Mouse (Mus musculus) right cerebral cortex, postnatal 25 days (tissue): ENCODE data around the gene Sun1.

Source experiments
- DNase-seq: peaks from one replicate; pipeline ENCODE4 v3.0.0; 2022

The Sun1 gene

DNA sequence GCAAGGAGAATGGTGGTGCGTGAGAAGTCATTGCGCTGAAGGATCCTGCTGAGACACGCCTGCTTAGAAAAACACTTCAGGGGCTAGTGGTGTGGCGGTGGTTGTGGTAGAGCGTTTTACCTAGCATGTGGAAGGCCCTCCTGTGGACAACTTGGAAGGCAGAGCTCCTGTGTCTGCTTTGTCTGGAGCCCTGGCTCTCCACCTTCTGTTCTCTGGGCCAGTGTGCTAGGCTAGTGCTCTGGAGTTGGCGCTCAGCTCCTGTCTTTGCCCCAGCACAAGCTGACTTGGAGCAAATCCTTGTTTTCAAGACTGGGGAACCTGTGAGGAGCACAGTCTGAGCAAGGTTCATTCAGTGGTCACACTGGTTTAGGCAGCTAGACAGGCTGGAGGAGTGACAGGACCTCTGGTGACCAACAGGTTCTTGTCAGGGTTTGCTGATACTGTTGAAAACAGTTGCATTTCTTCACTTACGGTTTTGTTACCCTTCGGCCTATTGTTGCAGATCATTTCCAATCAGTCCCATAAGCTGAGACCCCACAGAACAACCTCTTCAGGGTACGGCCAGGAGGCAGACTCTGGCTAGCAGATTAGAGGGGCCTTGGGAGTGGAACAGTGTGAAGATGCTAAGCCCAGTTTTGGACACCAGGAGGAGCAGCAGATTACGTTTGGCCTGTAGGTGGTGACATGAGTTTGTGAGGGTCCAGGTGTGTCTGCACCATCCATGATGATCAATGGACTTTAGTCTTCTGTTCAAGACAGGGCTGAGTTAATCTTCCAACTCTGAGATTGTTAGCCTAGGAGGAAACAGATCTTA is 8.6 kb downstream of the Sun1 start:
- DNase-seq = no peak

DNA sequence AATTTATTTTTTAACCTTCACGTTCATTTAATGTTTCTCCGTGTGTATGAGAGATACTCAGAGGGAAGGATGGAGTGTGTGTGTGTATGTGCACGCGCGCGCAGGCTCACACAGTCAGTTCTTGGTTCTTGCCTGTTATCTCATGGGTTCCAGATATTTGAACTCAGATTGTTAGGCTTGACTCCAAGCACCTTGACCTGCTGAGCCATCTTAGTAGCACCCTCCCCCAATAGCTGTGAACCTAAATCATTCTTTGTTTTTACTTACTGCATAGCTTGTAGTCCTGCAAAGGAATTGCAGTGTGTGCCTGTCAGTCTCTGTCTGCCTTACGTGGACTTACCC is 9.2 kb downstream of the Sun1 start:
- DNase-seq = no peak

DNA sequence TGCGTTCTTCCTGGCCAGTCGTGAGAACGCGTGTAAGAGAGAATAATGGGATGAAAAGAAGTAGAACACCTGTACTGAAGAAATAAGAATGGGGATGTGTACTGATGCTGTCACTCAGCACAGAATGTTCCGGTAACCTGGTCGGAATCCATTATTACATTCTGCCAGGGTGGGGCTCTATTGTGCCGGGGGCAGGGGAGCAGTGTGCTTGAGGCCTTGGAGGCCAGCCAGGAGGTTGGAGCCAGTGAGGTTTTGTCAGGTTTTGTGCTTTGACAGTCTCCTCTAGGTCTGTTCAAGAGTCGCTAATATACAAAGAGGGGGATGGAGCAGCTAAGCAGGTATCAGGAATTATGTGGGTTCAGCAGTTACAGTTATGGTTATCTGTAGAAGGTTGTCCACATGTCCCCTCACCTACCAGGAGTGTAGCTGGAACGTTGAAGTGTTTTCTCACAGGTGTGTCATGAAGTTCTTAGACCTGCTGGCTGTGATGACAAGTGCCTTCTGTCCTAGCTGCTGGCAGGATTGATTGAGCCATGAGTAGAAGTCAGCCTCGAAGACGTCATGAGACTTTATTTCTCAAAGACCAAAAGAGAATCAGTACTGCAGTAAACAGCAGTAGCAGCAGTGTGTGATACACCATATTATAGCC is 11.4 kb downstream of the Sun1 start:
- DNase-seq = no peak

DNA sequence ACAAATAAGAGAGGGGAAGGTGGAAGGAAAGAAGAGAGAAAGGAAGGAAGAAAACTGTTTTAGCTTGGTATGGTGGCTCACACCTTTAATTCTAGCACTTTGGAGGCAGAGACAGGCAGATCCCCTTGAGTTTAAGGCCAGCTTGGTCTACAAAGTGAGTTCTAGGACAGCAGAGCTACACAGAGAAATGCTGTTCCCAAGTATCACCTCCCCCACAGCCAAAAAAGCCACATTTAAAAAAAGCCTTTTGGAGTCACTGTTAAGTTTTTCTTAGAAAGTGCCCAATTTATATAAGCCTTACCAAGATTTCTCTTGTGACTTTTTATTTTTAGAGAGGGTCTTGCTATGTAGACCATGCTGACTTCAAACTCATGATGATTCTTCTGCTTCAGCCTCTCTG is 13.9 kb downstream of the Sun1 start:
- DNase-seq = no peak

DNA sequence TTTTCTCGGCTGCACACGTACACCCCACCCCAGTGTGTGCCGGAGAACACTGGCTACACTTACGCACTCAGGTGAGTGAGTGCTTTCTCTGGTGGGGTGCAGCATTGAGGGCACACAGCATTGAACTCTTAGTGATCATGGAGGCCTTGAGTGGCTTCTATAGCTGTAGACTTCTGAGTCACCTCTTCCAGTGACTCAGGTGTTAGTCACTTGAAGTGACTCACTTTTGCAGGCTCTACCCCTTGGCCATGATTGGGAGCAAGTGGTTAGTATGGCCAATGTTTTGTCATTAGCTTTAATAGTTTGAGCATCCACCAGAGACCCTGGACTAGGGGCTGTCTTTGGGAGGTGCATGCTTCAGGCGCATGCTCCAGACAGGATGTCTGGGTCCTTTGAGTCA is 14.7 kb downstream of the Sun1 start:
- DNase-seq = no peak

DNA sequence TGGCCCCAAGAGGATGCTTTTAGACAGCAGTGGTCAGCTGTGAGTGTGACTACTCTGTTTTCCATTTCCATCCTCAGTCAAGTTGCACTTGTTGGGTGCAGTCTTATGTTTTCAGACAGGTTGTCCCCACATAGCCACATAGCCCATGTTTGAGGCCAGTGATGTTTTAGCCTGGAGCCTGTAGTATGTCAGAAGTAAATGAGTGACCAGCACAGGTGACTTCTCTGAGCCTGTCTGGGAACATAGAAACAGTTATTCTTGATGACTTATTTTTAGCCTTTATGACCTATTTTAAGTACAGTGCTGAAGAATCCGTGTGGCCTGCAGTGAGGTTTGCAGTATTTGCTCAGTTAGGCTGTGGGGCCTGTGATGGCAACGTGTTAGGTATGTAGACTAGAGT is 15.7 kb downstream of the Sun1 start:
- DNase-seq = no peak

DNA sequence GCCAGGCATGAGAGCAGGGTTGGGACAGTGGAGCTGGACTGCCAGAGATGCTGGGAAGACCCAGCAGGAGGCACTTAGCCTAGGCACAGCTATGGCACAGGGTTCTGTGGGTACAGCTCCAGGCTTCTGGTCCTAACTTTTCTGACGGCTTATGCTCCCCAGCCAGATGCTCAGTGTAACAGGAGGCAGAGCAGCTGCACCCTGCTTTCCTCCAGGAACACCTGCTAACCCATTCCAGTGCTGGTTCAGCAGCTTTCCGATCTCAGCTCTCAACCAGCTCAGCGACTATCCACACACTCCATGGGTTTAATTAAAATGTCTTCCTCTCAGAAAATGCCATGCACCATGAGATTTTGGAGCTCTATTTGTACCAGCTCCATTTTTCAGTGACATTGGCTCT is 16.3 kb downstream of the Sun1 start:
- no peak for DNase-seq

DNA sequence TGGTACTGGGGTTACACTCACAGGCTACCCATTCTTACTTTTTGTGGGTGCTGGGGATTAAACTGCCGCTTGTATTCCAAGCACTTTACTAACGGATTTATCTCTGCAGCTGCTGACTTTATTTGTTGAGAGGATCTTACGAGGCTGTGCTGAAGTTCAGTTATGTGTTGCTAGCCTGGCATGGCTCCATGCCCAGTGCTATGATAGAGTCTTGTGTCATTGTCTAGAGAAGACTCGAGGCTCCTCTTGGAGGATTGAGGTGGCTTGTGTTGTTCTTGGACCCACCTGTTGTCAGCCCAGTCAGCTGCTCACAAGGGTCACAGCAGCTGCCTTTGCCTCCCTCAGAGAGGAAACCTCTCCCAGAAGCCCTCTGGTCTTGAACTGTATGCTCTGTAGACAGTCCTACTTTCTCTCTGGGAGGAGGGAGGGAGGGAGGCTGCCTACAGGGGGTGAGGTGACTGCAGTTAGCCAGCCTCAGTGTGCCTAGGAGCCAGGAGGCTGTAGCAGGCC is 19.6 kb downstream of the Sun1 start:
- no peak for DNase-seq

DNA sequence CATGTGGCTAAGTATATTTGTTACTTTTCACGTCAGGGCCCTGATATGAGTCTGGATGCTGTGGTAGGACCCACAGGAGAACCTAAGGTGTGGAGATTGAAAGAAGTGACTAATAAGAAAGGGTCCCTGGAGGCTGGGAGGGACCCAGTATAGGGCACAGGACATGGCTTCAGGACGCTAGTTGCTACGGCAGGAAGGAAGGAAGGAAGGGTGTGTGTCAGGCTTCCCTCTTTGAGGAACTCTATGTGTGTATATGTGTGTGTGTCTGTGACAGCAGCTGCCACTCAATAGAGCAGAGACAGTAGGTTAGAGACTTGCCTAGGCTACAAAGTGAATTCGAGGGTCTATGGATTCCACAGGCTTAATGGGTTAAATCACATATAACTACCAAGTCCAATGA is 20.2 kb downstream of the Sun1 start:
- no peak for DNase-seq

DNA sequence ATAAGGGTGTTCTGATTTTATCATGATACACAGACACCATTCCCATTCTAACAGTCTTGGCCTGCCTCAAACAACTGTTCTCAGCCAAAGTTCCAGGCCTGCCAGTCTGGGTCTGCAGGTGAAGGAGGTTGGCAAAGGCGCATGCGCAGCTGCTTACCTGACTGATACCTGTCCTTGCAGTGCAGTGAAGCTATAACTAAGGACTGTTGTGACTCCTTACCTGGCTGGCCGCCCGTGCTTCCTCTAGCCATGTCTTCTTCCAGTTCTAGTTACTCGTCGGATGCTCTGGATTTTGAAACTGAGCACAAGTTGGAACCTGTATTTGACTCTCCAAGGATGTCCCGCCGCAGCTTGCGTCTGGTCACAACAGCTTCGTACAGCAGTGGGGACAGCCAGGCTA is 22.9 kb downstream of the Sun1 start:
- DNase-seq = no peak

DNA sequence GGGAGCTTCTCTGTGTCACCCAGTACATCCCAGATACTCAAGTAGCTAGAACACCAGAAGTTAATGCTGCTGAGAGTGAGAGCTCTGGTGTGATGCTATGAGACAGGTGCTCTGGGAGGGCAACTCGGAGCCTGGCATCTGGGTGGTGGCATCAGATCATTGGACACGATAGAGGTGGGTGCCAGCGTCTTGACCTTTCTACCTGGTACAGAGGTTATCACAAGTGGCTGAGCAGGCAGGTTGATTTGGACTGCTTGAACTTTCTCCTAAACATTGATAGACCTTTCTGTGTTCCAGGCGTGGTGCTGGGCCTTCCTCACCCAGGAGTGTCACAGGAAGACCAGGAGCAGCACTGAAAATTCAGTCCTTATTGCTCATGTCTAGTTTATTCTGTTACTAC is 26.8 kb downstream of the Sun1 start:
- DNase-seq = no peak

DNA sequence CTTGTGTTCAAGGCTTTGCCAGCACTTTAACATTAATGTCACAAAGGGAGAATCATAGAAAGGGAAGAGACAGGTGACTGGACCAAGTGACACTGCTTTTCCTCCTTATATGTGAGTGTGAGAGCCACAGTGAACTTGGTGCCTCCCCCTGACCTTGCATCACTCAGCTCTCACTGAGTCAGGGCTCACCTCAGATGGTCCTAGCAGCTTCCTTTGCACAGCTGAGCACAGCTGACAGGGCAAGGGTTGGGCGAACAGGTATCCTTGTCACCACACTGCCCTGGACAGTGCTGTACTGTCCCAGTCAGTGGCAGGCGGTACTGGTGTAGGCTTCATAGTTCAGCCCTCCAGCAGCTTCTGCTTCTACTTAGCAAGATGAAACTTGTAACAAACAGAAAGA is 27.2 kb downstream of the Sun1 start:
- no peak for DNase-seq

DNA sequence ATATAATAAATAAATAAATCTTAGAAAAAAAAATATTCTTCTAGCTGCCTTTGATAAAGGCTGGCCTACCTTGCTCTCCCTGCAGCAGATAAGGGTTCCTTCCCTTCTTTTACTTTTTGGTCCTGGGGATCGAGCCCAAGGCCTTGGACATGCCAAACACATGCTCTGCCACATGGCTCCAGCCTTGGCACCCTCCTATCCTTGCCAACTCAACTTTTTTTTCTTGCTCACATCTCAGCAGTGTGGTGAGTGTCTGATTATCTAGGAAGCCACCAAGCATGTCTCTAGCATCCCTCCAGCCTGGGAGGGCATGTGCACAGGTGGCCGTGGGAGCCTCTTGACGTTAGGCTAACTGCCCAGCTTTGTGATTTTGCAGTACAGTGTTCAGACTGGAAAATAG is 27.9 kb downstream of the Sun1 start:
- DNase-seq = no peak

DNA sequence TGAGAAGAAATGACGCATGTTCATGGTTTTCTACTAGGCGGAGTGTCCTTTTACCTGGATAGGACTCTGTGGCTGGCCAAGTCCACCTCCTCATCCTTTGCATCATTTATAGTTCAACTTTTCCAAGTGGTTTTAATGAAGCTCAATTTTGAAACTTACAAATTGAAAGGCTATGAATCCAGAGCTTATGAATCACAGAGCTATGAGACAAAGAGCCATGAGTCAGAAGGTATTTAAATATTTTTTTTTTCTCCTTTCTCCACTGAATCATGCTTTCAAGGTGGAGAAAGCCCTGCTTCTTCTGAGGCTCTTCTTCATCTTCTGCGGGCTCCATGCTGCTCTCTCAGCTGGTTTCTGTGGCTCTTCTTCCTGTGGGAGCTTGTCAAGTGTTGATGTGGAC is 29.3 kb downstream of the Sun1 start:
- DNase-seq = no peak

DNA sequence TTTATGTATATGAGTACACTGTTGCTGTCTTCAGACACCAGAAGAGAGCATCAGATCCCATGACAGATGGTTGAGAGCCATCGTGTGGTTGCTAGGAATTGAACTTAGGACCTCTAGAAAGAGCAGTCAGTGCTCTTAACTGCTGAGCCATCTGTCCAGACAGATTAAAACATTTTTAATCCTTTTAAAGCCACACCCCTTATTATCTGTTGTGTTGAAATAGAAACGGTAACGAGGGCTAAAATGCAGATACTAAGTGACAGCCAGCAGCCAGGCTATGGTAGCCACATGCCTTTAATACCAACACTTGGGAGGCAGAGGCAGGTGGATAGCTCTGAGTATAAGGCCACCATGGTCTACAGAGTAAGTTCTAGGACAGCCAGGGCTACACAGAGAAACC is 31.6 kb downstream of the Sun1 start:
- DNase-seq = no peak

DNA sequence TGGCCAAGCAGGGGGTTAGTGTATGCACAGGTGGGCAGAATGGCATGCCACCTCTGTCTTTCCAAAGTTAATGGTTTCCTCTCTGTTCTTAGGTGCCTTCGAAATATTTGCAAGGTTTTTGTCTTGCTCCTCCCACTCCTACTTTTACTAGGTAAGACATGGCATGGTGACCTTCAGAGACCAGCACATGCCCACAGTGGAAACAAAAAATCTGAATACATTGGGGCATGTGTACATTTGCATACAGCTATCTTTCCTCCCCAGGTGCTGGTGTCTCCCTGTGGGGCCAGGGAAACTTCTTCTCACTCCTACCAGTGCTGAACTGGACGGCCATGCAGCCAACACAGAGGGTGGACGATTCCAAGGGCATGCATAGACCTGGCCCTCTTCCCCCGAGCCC is 34.0 kb downstream of the Sun1 start:
- no peak for DNase-seq

DNA sequence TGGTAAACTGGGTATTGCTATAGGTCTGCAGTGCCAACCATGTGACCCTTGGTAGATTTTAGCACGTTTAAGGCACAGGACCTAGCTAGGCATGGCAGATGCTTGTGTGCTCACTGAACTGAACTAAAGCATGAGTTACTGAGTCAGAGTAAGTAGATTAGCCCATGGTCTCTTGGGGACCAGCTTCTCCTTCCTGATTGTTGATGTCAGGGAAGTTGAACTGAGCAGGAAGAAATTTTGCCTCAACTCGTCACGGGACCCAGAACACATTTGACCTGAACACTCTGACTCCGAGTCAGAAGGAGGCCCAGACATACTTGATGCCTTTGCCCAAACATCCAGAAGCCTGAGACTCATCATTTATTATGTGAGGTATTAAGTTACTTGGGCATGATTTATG is 37.0 kb downstream of the Sun1 start:
- DNase-seq = no peak

DNA sequence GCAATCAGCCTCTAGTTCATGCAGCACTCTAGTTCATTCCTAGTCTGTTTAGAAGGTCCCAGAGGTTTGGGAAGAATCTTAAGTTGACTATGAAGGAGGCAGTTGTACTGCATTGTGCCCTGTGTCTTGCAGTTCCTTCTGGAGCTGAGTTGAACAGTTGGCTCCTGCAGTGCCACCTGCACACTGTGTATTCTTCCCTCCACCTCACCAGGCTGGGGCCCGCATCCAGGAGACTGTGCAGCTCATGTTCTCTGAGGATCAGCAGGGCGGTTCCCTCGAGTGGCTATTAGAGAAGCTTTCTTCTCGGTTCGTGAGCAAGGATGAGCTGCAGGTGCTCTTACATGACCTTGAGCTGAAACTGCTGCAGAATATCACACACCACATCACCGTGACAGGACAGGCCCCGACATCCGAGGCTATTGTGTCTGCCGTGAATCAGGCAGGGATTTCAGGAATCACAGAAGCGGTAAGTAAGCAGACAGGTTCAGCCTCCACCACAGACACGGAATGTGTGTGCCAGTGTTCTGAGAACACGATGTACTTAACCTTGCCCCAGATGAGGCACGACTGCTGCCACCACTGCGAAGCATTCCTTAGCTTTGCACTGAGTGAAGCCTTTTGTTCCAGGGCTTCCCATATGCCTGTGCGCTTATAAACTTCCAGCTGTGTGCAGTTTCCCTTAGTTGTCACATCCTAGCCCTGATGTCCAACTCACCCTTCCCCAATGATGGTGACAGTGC is 40.8 kb downstream of the Sun1 start:
- peak; percentile 36 for DNase-seq

DNA sequence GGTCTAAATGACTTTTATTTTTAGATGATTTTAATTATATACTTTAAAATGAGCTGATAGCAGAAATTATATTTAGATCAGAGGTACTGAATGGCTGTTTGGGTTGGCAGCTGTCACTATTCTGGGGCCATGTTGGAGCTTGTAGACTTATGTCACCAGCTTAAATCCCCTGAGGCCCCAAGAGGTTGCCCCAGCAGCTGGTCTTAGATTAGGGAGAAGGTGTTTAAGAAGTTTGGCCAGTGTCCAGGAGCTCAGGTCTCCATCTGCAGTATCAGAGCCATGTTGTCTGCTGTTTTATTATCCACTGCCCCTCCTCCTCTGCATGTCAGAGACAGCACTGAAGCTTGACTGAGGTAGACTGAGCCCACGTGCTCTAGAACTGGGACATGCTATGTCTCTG is 42.9 kb downstream of the Sun1 start:
- DNase-seq = no peak

DNA sequence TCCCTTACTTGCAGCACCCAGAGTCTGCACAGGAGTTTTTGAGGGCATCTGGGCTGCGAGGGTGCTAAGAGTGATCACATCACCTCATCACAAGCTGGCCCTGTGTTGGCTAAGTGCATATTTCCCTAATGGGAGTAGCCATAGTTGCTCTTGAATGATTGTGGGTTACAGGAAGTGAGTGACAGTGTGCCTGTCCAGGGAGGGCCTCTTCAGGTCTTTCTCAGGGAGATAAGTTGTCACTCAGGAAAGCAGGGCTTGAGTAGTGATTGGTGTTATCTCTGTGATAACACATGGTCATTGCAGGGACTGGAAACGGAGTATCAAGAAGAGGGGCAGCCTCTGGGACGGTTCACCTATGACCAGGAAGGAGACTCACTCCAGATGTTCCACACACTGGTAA is 47.3 kb downstream of the Sun1 start:
- no peak for DNase-seq

DNA sequence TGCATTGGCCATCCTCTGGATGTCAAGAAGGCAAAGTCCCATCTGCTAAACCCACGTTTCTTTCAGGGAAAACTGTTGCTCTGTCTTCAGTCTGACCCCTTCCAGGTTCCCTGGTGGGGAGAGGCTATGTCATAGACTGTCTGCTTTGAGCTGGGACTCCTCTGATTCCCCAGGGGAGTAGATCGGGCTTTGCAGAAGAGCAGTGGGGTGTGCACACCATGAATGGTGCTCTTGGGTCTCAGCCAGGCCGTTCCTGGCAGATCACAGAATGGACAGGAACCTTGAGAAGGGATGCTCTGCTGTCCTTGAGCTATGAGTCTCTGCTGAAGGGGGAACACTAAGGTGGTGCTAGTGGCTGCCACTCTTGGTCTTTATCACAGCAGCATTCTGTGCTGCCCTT is 48.4 kb downstream of the Sun1 start:
- no peak for DNase-seq

DNA sequence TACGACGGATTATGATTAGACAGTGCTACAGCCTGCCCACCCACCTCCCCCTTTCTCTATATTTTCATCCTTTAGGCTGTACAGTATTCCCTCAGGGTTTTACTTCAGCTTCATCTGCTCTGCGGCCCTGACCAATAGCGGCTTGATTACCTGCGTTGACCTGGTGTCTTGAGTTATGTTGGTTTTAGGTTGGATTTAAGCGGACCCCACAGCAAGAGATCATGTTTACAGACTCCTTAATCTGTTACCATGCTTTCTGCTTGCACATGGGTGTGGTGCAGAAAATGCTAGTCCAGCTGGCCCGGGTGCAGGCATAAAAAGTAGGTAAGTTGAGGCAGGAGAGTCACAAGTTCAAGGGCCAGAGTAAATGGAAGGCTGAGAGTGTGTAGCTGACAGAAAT is 50.8 kb downstream of the Sun1 start:
- no peak for DNase-seq

DNA sequence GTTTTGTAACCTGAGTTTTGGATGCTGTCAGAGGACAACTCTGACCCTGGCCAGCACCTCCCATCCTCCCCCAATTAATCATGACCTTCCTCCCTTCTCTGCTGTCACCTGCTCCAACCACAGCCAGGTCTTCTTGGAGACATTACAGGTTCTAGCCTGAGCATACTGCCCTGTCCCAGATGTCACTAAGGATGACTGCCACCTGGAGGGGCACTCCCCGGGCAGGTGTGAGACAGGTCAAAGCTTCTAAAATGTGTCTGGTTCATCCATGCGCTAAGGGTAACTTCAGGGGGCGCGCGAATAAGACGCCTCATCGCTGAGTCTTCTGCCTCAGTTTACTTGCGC is 51.3 kb downstream of the Sun1 start:
- DNase-seq = no peak
